8 mouse cellular contexts compared by ENCODE assay signal in the genomic region with DNA sequence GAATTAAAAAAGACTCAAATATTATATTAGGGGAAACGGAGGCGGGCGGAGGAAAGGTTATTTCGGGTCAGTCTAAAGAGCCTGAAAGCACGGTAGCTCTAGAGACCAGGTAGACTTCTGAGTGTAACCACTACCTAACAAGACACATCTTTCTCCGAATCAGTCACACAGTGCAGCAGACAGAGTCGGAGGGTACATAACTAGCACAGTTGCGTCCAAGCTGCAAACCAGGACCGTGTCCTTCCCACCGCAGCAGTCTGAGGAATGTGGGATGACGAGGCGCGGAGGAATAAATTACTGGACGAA. TPM values are rescaled to one million over a fixed set of nuclear protein-coding genes. Genes with fewer than 3 reads are reported as not detected.
DNase-seq lines count a peak whose midpoint lies in the region; ATAC-seq and TF ChIP-seq lines count a peak whose summit lies in the region.

No protein-coding gene starts in this region.

- peak overlapping the region; percentile 89 for H3K4me2 ChIP-seq in kidney, embryonic 14.5 days (replicated peaks; ENCODE audit: low read depth, low read length)
- H3K4me2 ChIP-seq in midbrain, embryonic 16.5 days (ENCODE audit: low read length) = peak overlapping the region; percentile 67

- DNase-seq in kidney, postnatal 36 days = no peak
- no peak for DNase-seq in right cerebral cortex, postnatal 14 days
- DNase-seq in cerebellum, adult 9-10 months = no peak
- no peak for DNase-seq in kidney, postnatal 14 days

- no peaks in the 10 kb centered on the region for H3K36me3 ChIP-seq in kidney, embryonic 14.5 days (ENCODE audit: control insufficient read depth, insufficient read depth, low read length)
- H3K36me3 ChIP-seq in midbrain, embryonic 16.5 days (ENCODE audit: control insufficient read depth, insufficient read depth, low read length) = no peaks in the 10 kb centered on the region

- no peaks in the 10 kb centered on the region; the same call in 1 of the 2 replicates for H3K4me1 ChIP-seq in kidney, embryonic 14.5 days (ENCODE audit: control insufficient read depth, insufficient read depth, low read length)
- H3K4me1 ChIP-seq in cortical plate, adult 2 months (ENCODE audit: control insufficient read depth, insufficient read depth, low read length) = no peaks in the 10 kb centered on the region; the same call in 1 of the 2 replicates
- H3K4me1 ChIP-seq in midbrain, embryonic 16.5 days (ENCODE audit: control insufficient read depth, insufficient read depth, low read length) = peaks cover 24% of the 10 kb centered on the region

- peak overlapping the region; percentile 73 for H3K27ac ChIP-seq in kidney, embryonic 14.5 days (ENCODE audit: low read depth, low read length)
- H3K27ac ChIP-seq in cortical plate, adult 2 months (ENCODE audit: insufficient read depth, low read length) = peak overlapping the region; percentile 83
- H3K27ac ChIP-seq in midbrain, embryonic 16.5 days (ENCODE audit: low read length) = peak overlapping the region; percentile 88

- peak; percentile 41; the same call in 1 of the 2 replicates for TF ChIP-seq POLR2A in cortical plate, adult 2 months (IDR thresholded peaks at IDR 0.05; ENCODE audit: extremely low read depth, insufficient read depth, low read length)

- no peaks in the 10 kb centered on the region for H3K27me3 ChIP-seq in kidney, embryonic 14.5 days (ENCODE audit: control insufficient read depth, insufficient read depth, low read length)
- no peaks in the 10 kb centered on the region for H3K27me3 ChIP-seq in midbrain, embryonic 16.5 days (ENCODE audit: control insufficient read depth, insufficient read depth, low read depth, low read length)

- ATAC-seq in kidney, embryonic 14.5 days (ENCODE audit: low FRiP score, low TSS enrichment) = peak; percentile 41; the same call in 1 of the 2 replicates
- peak; percentile 5 for ATAC-seq in inflammation-experienced regulatory T-cells, adult 6 months
- ATAC-seq in midbrain, embryonic 16.5 days = peak; percentile 43

- H3K9me3 ChIP-seq in kidney, embryonic 14.5 days (ENCODE audit: control insufficient read depth, low read length) = no peaks in the 10 kb centered on the region
- no peaks in the 10 kb centered on the region for H3K9me3 ChIP-seq in midbrain, embryonic 16.5 days (replicated peaks; ENCODE audit: control insufficient read depth, low read length, poor library complexity, severe bottlenecking)

- TF ChIP-seq CTCF in cortical plate, adult 2 months (IDR thresholded peaks at IDR 0.05; ENCODE audit: extremely low read depth, insufficient read depth, low read length) = no peak

- H3K4me3 ChIP-seq in kidney, embryonic 14.5 days (ENCODE audit: low read length) = peak overlapping the region; percentile 97
- peak overlapping the region; percentile 89 for H3K4me3 ChIP-seq in cortical plate, adult 2 months (ENCODE audit: insufficient read depth, low read length)
- peak overlapping the region; percentile 99 for H3K4me3 ChIP-seq in midbrain, embryonic 16.5 days (ENCODE audit: low read depth, low read length)

- WGBS in kidney, embryonic 14.5 days = 18% methylated on average over 14 of the region's 14 CpGs
- 19% methylated on average over 14 of the region's 14 CpGs for WGBS in midbrain, embryonic 16.5 days

- peak overlapping the region; percentile 93 for H3K9ac ChIP-seq in kidney, embryonic 14.5 days (ENCODE audit: low read depth, low read length)
- H3K9ac ChIP-seq in midbrain, embryonic 16.5 days (ENCODE audit: low read depth, low read length) = peak overlapping the region; percentile 79

RNA-seq across cellular contexts. Expression of gene Cyb5d2, which starts 0.8 kb away (rescaled TPM):
- 4.4 and 5.5 TPM in 2 replicates for polyA plus RNA-seq in kidney, embryonic 14.5 days (2014; fragmentation: Nextera tagmentation; extraction: Ambion mirVana)
- polyA plus RNA-seq in cortical plate, adult 2 months (2012; rRNA removed) = 14.5 and 15.2 TPM in 2 replicates
- 1 to 10 TPM; 6.1 to 9.3 (median 9.2) TPM for polyA plus RNA-seq in inflammation-experienced regulatory T-cells, adult 6 months (2017; shearing (Covaris generic))
- polyA plus RNA-seq in midbrain, embryonic 16.5 days (2015; fragmentation: Nextera tagmentation; extraction: Ambion mirVana) = 8.0 and 9.2 TPM in 2 replicates

RNA-seq across cellular contexts. Expression of gene Zzef1, which starts 0.9 kb away (rescaled TPM):
- 9.7 and 10.5 TPM in 2 replicates for polyA plus RNA-seq in kidney, embryonic 14.5 days (2014; fragmentation: Nextera tagmentation; extraction: Ambion mirVana)
- 28.1 and 29.2 TPM in 2 replicates for polyA plus RNA-seq in cortical plate, adult 2 months (2012; rRNA removed)
- polyA plus RNA-seq in inflammation-experienced regulatory T-cells, adult 6 months (2017; shearing (Covaris generic)) = 10 to 100 TPM; 19.0 to 31.5 (median 26.8) TPM
- 13.3 and 14.1 TPM in 2 replicates for polyA plus RNA-seq in midbrain, embryonic 16.5 days (2015; fragmentation: Nextera tagmentation; extraction: Ambion mirVana)
